In genomic region chr10:62549523-62550166, GRCm38 (mm10) we compare ENCODE assay signal across 8 mouse cellular contexts. TPM values are rescaled to one million over a fixed set of nuclear protein-coding genes. Genes with fewer than 3 reads are reported as not detected.
DNase-seq lines count a peak whose midpoint lies in the region; ATAC-seq and TF ChIP-seq lines count a peak whose summit lies in the region.

No protein-coding gene starts in this region.

- no peak overlapping the region for H3K9ac ChIP-seq in hindbrain, embryonic 12.5 days
- H3K9ac ChIP-seq in forebrain, embryonic 16.5 days (replicated peaks; ENCODE audit: low read depth, low read length) = no peak overlapping the region
- H3K9ac ChIP-seq in hindbrain, postnatal 0 days (replicated peaks; ENCODE audit: low read length) = no peak overlapping the region

- H3K27me3 ChIP-seq in hindbrain, embryonic 10.5 days (ENCODE audit: insufficient read depth, poor library complexity, severe bottlenecking) = no peaks in the 10 kb centered on the region
- H3K27me3 ChIP-seq in hindbrain, embryonic 12.5 days = no peaks in the 10 kb centered on the region
- no peaks in the 10 kb centered on the region for H3K27me3 ChIP-seq in forebrain, embryonic 16.5 days (replicated peaks; ENCODE audit: control insufficient read depth, insufficient read depth, low read length)
- H3K27me3 ChIP-seq in hindbrain, postnatal 0 days (ENCODE audit: insufficient read depth, low read length) = no peaks in the 10 kb centered on the region

- peak; percentile 82 for TF ChIP-seq CTCF in hindbrain, postnatal 0 days (IDR thresholded peaks at IDR 0.05; ENCODE audit: low read depth)

- no peaks in the 10 kb centered on the region for H3K9me3 ChIP-seq in hindbrain, embryonic 10.5 days
- H3K9me3 ChIP-seq in hindbrain, embryonic 12.5 days (replicated peaks) = no peaks in the 10 kb centered on the region
- no peaks in the 10 kb centered on the region for H3K9me3 ChIP-seq in forebrain, embryonic 16.5 days (ENCODE audit: control insufficient read depth, low read length)
- no peaks in the 10 kb centered on the region for H3K9me3 ChIP-seq in hindbrain, postnatal 0 days (ENCODE audit: low read length)

- H3K4me3 ChIP-seq in hindbrain, embryonic 10.5 days = no peak overlapping the region
- no peak overlapping the region for H3K4me3 ChIP-seq in hindbrain, embryonic 12.5 days
- H3K4me3 ChIP-seq in forebrain, embryonic 16.5 days (replicated peaks; ENCODE audit: low read length) = no peak overlapping the region
- H3K4me3 ChIP-seq in hindbrain, postnatal 0 days (ENCODE audit: low read length) = no peak overlapping the region

- peak; percentile 72 for DNase-seq in hindbrain, embryonic 10.5 days (ENCODE audit: low spot score)
- peak; percentile 64 for DNase-seq in hindbrain, postnatal 0 days (ENCODE audit: low spot score)
- DNase-seq in left cerebral cortex, adult 18-20 months (ENCODE audit: low spot score in 2 of 2) = peak; percentile 60 to 72
- peak; percentile 84 to 88 for DNase-seq in spleen, postnatal 10 days (ENCODE audit: low spot score in 2 of 2)

- no peak for ATAC-seq in hindbrain, embryonic 12.5 days (ENCODE audit: low FRiP score)
- 0 out of 2 replicates have a peak, but pooled peaks have one; percentile 10 for ATAC-seq in cerebellum, adult (ENCODE audit: insufficient number of reproducible peaks, low FRiP score, low TSS enrichment)
- peak; percentile 20; the same call in 1 of the 2 replicates for ATAC-seq in forebrain, embryonic 16.5 days
- ATAC-seq in hindbrain, postnatal 0 days = peak; percentile 55
- peak; percentile 79 for ATAC-seq in megakaryocyte-erythroid progenitor cell, adult 5-6 weeks (replicated peaks; ENCODE audit: low FRiP score, low TSS enrichment, poor library complexity, severe bottlenecking)

- H3K27ac ChIP-seq in hindbrain, embryonic 10.5 days = no peak overlapping the region
- H3K27ac ChIP-seq in hindbrain, embryonic 12.5 days = no peak overlapping the region
- H3K27ac ChIP-seq in forebrain, embryonic 16.5 days (ENCODE audit: low read length) = no peak overlapping the region
- no peak overlapping the region for H3K27ac ChIP-seq in hindbrain, postnatal 0 days

- H3K4me2 ChIP-seq in hindbrain, embryonic 12.5 days (replicated peaks) = no peak overlapping the region
- H3K4me2 ChIP-seq in forebrain, embryonic 16.5 days (ENCODE audit: low read length) = no peak overlapping the region
- no peak overlapping the region for H3K4me2 ChIP-seq in hindbrain, postnatal 0 days (ENCODE audit: low read depth, low read length)

- WGBS in hindbrain, embryonic 10.5 days = 31% methylated on average over 15 of the region's 16 CpGs
- WGBS in hindbrain, embryonic 12.5 days = 36% methylated on average over 14 of the region's 16 CpGs
- WGBS in forebrain, embryonic 16.5 days = 25% methylated on average over 15 of the region's 16 CpGs
- 32% methylated on average over 15 of the region's 16 CpGs for WGBS in hindbrain, postnatal 0 days

- peaks cover 3% of the 10 kb centered on the region; the same call in 1 of the 2 replicates for H3K4me1 ChIP-seq in hindbrain, embryonic 10.5 days (replicated peaks)
- H3K4me1 ChIP-seq in hindbrain, embryonic 12.5 days = no peaks in the 10 kb centered on the region
- no peaks in the 10 kb centered on the region for H3K4me1 ChIP-seq in forebrain, embryonic 16.5 days (replicated peaks; ENCODE audit: control insufficient read depth, insufficient read depth, low read length)
- H3K4me1 ChIP-seq in hindbrain, postnatal 0 days (ENCODE audit: insufficient read depth, low read length) = no peaks in the 10 kb centered on the region

- H3K36me3 ChIP-seq in hindbrain, embryonic 10.5 days = no peaks in the 10 kb centered on the region
- no peaks in the 10 kb centered on the region for H3K36me3 ChIP-seq in hindbrain, embryonic 12.5 days
- no peaks in the 10 kb centered on the region for H3K36me3 ChIP-seq in forebrain, embryonic 16.5 days (ENCODE audit: control insufficient read depth, insufficient read depth)
- H3K36me3 ChIP-seq in hindbrain, postnatal 0 days (ENCODE audit: insufficient read depth, low read length) = no peaks in the 10 kb centered on the region

RNA-seq across cellular contexts. Expression of gene Srgn, which starts 22.4 kb away (rescaled TPM):
- 3.6 and 3.7 TPM in 2 replicates for polyA plus RNA-seq in hindbrain, embryonic 10.5 days (2016; fragmentation: Nextera tagmentation; extraction: Ambion mirVana)
- polyA plus RNA-seq in hindbrain, embryonic 12.5 days (2016; fragmentation: Nextera tagmentation; extraction: Ambion mirVana) = 3.4 and 6.2 TPM in 2 replicates
- 8.6 and 9.3 TPM in 2 replicates for polyA plus RNA-seq in forebrain, embryonic 16.5 days (2015; fragmentation: Nextera tagmentation; extraction: Ambion mirVana)
- 6.5 and 7.4 TPM in 2 replicates for total RNA-seq in hindbrain, postnatal 0 days (2014; rRNA removed)
- 20.8 and 22.0 TPM in 2 replicates for polyA plus RNA-seq in hindbrain, postnatal 0 days (2015; fragmentation: Nextera tagmentation; extraction: Ambion mirVana)
- 10 to 100 TPM in 1 of 2 experiments, 1 to 10 TPM in 1; 8.0 to 10.0 TPM for total RNA-seq in left cerebral cortex, adult 18-20 months (2021)
- 322 and 332 TPM in 2 replicates for total RNA-seq in megakaryocyte-erythroid progenitor cell, adult 5-6 weeks (2014; fragmentation: Nextera tagmentation)
- 732 and 1,011 TPM in 2 replicates for total RNA-seq in megakaryocyte-erythroid progenitor cell, adult 5-6 weeks (2017)

RNA-seq across cellular contexts. Expression of gene Kif1bp, which starts 28.6 kb away (rescaled TPM):
- 39.4 and 46.5 TPM in 2 replicates for polyA plus RNA-seq in hindbrain, embryonic 10.5 days (2016; fragmentation: Nextera tagmentation; extraction: Ambion mirVana)
- 74.3 and 74.7 TPM in 2 replicates for polyA plus RNA-seq in hindbrain, embryonic 12.5 days (2016; fragmentation: Nextera tagmentation; extraction: Ambion mirVana)
- polyA plus RNA-seq in forebrain, embryonic 16.5 days (2015; fragmentation: Nextera tagmentation; extraction: Ambion mirVana) = 71.4 and 71.8 TPM in 2 replicates
- 78.2 and 99.3 TPM in 2 replicates for total RNA-seq in hindbrain, postnatal 0 days (2014; rRNA removed)
- polyA plus RNA-seq in hindbrain, postnatal 0 days (2015; fragmentation: Nextera tagmentation; extraction: Ambion mirVana) = 69.6 and 71.2 TPM in 2 replicates
- total RNA-seq in left cerebral cortex, adult 18-20 months (2021) = 100 to 1,000 TPM; 179 to 185 TPM
- 18.5 and 25.1 TPM in 2 replicates for total RNA-seq in megakaryocyte-erythroid progenitor cell, adult 5-6 weeks (2014; fragmentation: Nextera tagmentation)
- 18.7 and 20.9 TPM in 2 replicates for total RNA-seq in megakaryocyte-erythroid progenitor cell, adult 5-6 weeks (2017)

RNA-seq across cellular contexts. Expression of gene Ddx21, which starts 52.4 kb away (rescaled TPM):
- 20.1 and 31.2 TPM in 2 replicates for polyA plus RNA-seq in hindbrain, embryonic 10.5 days (2016; fragmentation: Nextera tagmentation; extraction: Ambion mirVana)
- 25.3 TPM in 2 replicates for polyA plus RNA-seq in hindbrain, embryonic 12.5 days (2016; fragmentation: Nextera tagmentation; extraction: Ambion mirVana)
- 18.7 and 22.9 TPM in 2 replicates for polyA plus RNA-seq in forebrain, embryonic 16.5 days (2015; fragmentation: Nextera tagmentation; extraction: Ambion mirVana)
- total RNA-seq in hindbrain, postnatal 0 days (2014; rRNA removed) = 15.8 and 20.5 TPM in 2 replicates
- polyA plus RNA-seq in hindbrain, postnatal 0 days (2015; fragmentation: Nextera tagmentation; extraction: Ambion mirVana) = 10.0 and 10.1 TPM in 2 replicates
- 10 to 100 TPM; 21.1 to 21.3 TPM for total RNA-seq in left cerebral cortex, adult 18-20 months (2021)
- total RNA-seq in megakaryocyte-erythroid progenitor cell, adult 5-6 weeks (2014; fragmentation: Nextera tagmentation) = 183 and 189 TPM in 2 replicates
- total RNA-seq in megakaryocyte-erythroid progenitor cell, adult 5-6 weeks (2017) = 338 and 364 TPM in 2 replicates
